Mouse (Mus musculus): Measurements from ENCODE around the gene Ceacam2.
"Not testable (repeated sequence)": the region's sequence is repeated elsewhere in the genome, so short reads cannot be mapped to it uniquely, and the experiment has no call there.

- not testable (repeated sequence) for TF ChIP-seq CTCF (conservative IDR thresholded peaks at IDR 0.05; ENCODE audit: insufficient read depth, insufficient read length, low read depth, low read length); POLR2A (IDR thresholded peaks at IDR 0.05; ENCODE audit: low read depth, low read length)
Observed at GRCm38 (mm10) chr7:25477752-25478093, 61.9 kb downstream of the Ceacam2 start.

All from kidney, adult 2 months (tissue).